Mouse (Mus musculus) bone marrow, adult 2 months (tissue): ENCODE data around the gene Ccl1.

Experiments
- CTCF ChIP-seq: fragments of 200-500 bp; IDR thresholded peaks from 2 replicates; pipeline ENCODE4 v1.5.1; 2011; ENCODE audit warnings: low read length, control low read depth; ENCODE audit not compliant: control insufficient read depth, insufficient read depth
- POLR2A ChIP-seq: fragments of 200-500 bp; IDR thresholded peaks from 2 replicates; pipeline ENCODE4 v1.6.1; 2011; ENCODE audit warnings: low read depth, mild to moderate bottlenecking, control low read depth, low read length, borderline replicate concordance; ENCODE audit not compliant: control insufficient read depth

GRCm38 (mm10) chr11:82251251-82251650 is 54.2 kb downstream of the Ccl1 start:
- TF ChIP-seq CTCF (no peak), POLR2A (no peak)
